Mouse (Mus musculus) limb, embryonic 10.5 days (tissue): ENCODE data around the gene Cdkl3. TPM values are rescaled to one million over a fixed set of nuclear protein-coding genes. Genes with fewer than 3 reads are reported as not detected.
"Not testable (repeated sequence)": the region's sequence is repeated elsewhere in the genome, so short reads cannot be mapped to it uniquely, and the experiment has no call there.

Source experiments
- DNase-seq: peaks from one replicate; pipeline ENCODE4 v3.0.0-alpha.2; 2017; ENCODE audit warnings: low spot score
- H3K27ac ChIP-seq: fragments of 300-500 bp; sonication (generic); 2 replicates; pipeline ENCODE4 v1.5.1; 2016; ENCODE audit warnings: mild to moderate bottlenecking
- H3K27me3 ChIP-seq: fragments of 300-500 bp; sonication (generic); 2 replicates; pipeline ENCODE4 v1.6.1; 2016; ENCODE audit warnings: low read depth, mild to moderate bottlenecking; ENCODE audit not compliant: poor library complexity, severe bottlenecking
- H3K36me3 ChIP-seq: fragments of 300-500 bp; sonication (generic); 2 replicates; pipeline ENCODE4 v1.6.1; 2016; ENCODE audit warnings: mild to moderate bottlenecking, moderate library complexity
- H3K4me1 ChIP-seq: fragments of 300-500 bp; sonication (generic); 2 replicates; pipeline ENCODE4 v1.6.1; 2016
- H3K4me3 ChIP-seq: fragments of 300-500 bp; sonication (generic); 2 replicates; pipeline ENCODE4 v1.5.1; 2016; ENCODE audit warnings: mild to moderate bottlenecking, moderate library complexity
- H3K9me3 ChIP-seq: fragments of 300-500 bp; sonication (generic); replicated peaks from 2 replicates; pipeline ENCODE4 v1.6.1; 2016; ENCODE audit warnings: mild to moderate bottlenecking
- WGBS: fragments of 180-500 bp; shearing (Covaris S2); methylation state at CpG from one replicate; pipeline ENCODE4 v1.1.7; 2016; 5-methylcytosine and 5-hydroxymethylcytosine counted together
- polyA plus RNA-seq: library from polyadenylated mRNA; unstranded; fragments of >200 nt; fragmentation: Nextera tagmentation; extraction: Ambion mirVana; gene quantifications from 2 replicates; pipeline ENCODE4 v1.2.1, GENCODE M21; 2016

The Cdkl3 gene
- polyA plus RNA-seq, 1 experiment from 2014 or later, result 11.8 TPM

- not testable (repeated sequence) for H3K9me3 ChIP-seq, DNase-seq, H3K4me1 ChIP-seq, H3K27me3 ChIP-seq, H3K4me3 ChIP-seq, H3K27ac ChIP-seq
- 89% methylated on average over 6 of the region's 6 CpGs for WGBS
- peaks cover 87% of the 10 kb centered on the region for H3K36me3 ChIP-seq
Measured at GRCm38 (mm10) chr11:52116117-52116516, 112.1 kb downstream of the Cdkl3 start.

GRCm38 (mm10) chr11:52117156-52117555 lies 113.1 kb downstream of the Cdkl3 start:
- WGBS, result 96% methylated on average over 7 of the region's 7 CpGs
- Histone ChIP-seq H3K27ac (no peak overlapping the region), H3K36me3 (peaks cover 97% of the 10 kb centered on the region), H3K4me3 (no peak overlapping the region), H3K27me3 (no peaks in the 10 kb centered on the region), H3K4me1 (no peaks in the 10 kb centered on the region), H3K9me3 (no peaks in the 10 kb centered on the region)
- no peak for DNase-seq

GRCm38 (mm10) chr11:52120415-52120814 lies 116.4 kb downstream of the Cdkl3 start:
- H3K4me3 ChIP-seq, DNase-seq, H3K27ac ChIP-seq, H3K4me1 ChIP-seq, H3K9me3 ChIP-seq, H3K27me3 ChIP-seq: not testable (repeated sequence)
- H3K36me3 ChIP-seq, result peaks cover 100% of the 10 kb centered on the region

- Histone ChIP-seq H3K27ac (no peak overlapping the region), H3K27me3 (no peaks in the 10 kb centered on the region), H3K4me3 (no peak overlapping the region), H3K9me3 (no peaks in the 10 kb centered on the region), H3K36me3 (peaks cover 98% of the 10 kb centered on the region), H3K4me1 (no peaks in the 10 kb centered on the region)
- no peak for DNase-seq
- WGBS, result 94% methylated on average over 6 of the region's 6 CpGs
Measured at GRCm38 (mm10) chr11:52122045-52122444, 118.0 kb downstream of the Cdkl3 start.

GRCm38 (mm10) chr11:52124468-52124867 lies 120.4 kb downstream of the Cdkl3 start:
- WGBS, result 94% methylated on average over 4 of the region's 4 CpGs
- no peak overlapping the region for H3K27ac ChIP-seq
- H3K4me3 ChIP-seq, result no peak overlapping the region
- peaks cover 85% of the 10 kb centered on the region for H3K36me3 ChIP-seq
- no peaks in the 10 kb centered on the region for H3K4me1 ChIP-seq
- DNase-seq, result no peak
- no peaks in the 10 kb centered on the region for H3K27me3 ChIP-seq
- no peaks in the 10 kb centered on the region for H3K9me3 ChIP-seq

- peaks cover 58% of the 10 kb centered on the region for H3K36me3 ChIP-seq
- no peaks in the 10 kb centered on the region for H3K9me3 ChIP-seq
- no peak for DNase-seq
- H3K4me1 ChIP-seq, result no peaks in the 10 kb centered on the region
- H3K27me3 ChIP-seq, result no peaks in the 10 kb centered on the region
- H3K4me3 ChIP-seq, result no peak overlapping the region
- H3K27ac ChIP-seq, result no peak overlapping the region
- WGBS, result 57% methylated on average over 3 of the region's 3 CpGs
Measured at GRCm38 (mm10) chr11:52127169-52127568, 123.1 kb downstream of the Cdkl3 start.

GRCm38 (mm10) chr11:52127760-52128159 lies 123.7 kb downstream of the Cdkl3 start:
- no peaks in the 10 kb centered on the region for H3K27me3 ChIP-seq
- no peaks in the 10 kb centered on the region for H3K4me1 ChIP-seq
- no peak overlapping the region for H3K4me3 ChIP-seq
- DNase-seq, result no peak
- H3K9me3 ChIP-seq, result no peaks in the 10 kb centered on the region
- H3K36me3 ChIP-seq, result peaks cover 52% of the 10 kb centered on the region
- H3K27ac ChIP-seq, result no peak overlapping the region
- 80% methylated on average over 5 of the region's 5 CpGs for WGBS

- DNase-seq, result no peak
- WGBS, result 76% methylated on average over 5 of the region's 5 CpGs
- H3K27ac ChIP-seq, result no peak overlapping the region
- no peaks in the 10 kb centered on the region for H3K27me3 ChIP-seq
- no peaks in the 10 kb centered on the region for H3K9me3 ChIP-seq
- H3K4me1 ChIP-seq, result no peaks in the 10 kb centered on the region
- peaks cover 45% of the 10 kb centered on the region for H3K36me3 ChIP-seq
- H3K4me3 ChIP-seq, result no peak overlapping the region
Measured at GRCm38 (mm10) chr11:52128316-52129061, 124.5 kb downstream of the Cdkl3 start.

- Histone ChIP-seq H3K9me3 (no peaks in the 10 kb centered on the region), H3K36me3 (peaks cover 38% of the 10 kb centered on the region), H3K4me1 (no peaks in the 10 kb centered on the region), H3K4me3 (no peak overlapping the region), H3K27ac (no peak overlapping the region), H3K27me3 (no peaks in the 10 kb centered on the region)
- no peak for DNase-seq
- 34% methylated on average over 3 of the region's 3 CpGs for WGBS
Measured at GRCm38 (mm10) chr11:52129171-52129570, 125.2 kb downstream of the Cdkl3 start.

GRCm38 (mm10) chr11:52129621-52130450 lies 125.8 kb downstream of the Cdkl3 start:
- no peak for DNase-seq
- no peaks in the 10 kb centered on the region for H3K4me1 ChIP-seq
- 83% methylated on average over 10 of the region's 10 CpGs for WGBS
- no peaks in the 10 kb centered on the region for H3K27me3 ChIP-seq
- H3K4me3 ChIP-seq, result no peak overlapping the region
- H3K36me3 ChIP-seq, result peaks cover 31% of the 10 kb centered on the region
- no peak overlapping the region for H3K27ac ChIP-seq
- H3K9me3 ChIP-seq, result no peaks in the 10 kb centered on the region

- H3K4me1 ChIP-seq, result no peaks in the 10 kb centered on the region
- H3K9me3 ChIP-seq, result no peaks in the 10 kb centered on the region
- H3K27me3 ChIP-seq, result no peaks in the 10 kb centered on the region
- WGBS, result 83% methylated on average over 7 of the region's 7 CpGs
- H3K36me3 ChIP-seq, result peaks cover 24% of the 10 kb centered on the region
- H3K4me3 ChIP-seq, result no peak overlapping the region
- H3K27ac ChIP-seq, result no peak overlapping the region
- no peak for DNase-seq
Measured at GRCm38 (mm10) chr11:52130451-52131068, 126.5 kb downstream of the Cdkl3 start.
